Mouse (Mus musculus) myocyte (in vitro differentiated cells): ENCODE measurements around the gene 4930562C15Rik.
A peak's percentile ranks its signal among the peaks of the same experiment; 100 is the strongest.

Experiments used
- CEBPB ChIP-seq: IDR thresholded peaks from 2 replicates; pipeline ENCODE4 v1.6.1; 2011; ENCODE audit warnings: mild to moderate bottlenecking, moderate library complexity; ENCODE audit not compliant: poor library complexity, insufficient read depth, severe bottlenecking
- E2F4 ChIP-seq: IDR thresholded peaks from one replicate; pipeline ENCODE4 v1.6.1; 2011; ENCODE audit warnings: mild to moderate bottlenecking, control low read depth, moderate library complexity; ENCODE audit not compliant: insufficient read depth
- MAX ChIP-seq: IDR thresholded peaks from one replicate; pipeline ENCODE4 v1.6.1; 2011; ENCODE audit warnings: low read depth, mild to moderate bottlenecking, control low read depth
- MYOD1 ChIP-seq, 3 experiments: IDR thresholded peaks; one replicate each; pipeline ENCODE4 v1.6.1; 2011; ENCODE audit warnings: control low read depth in 2 of 3, low read depth in 2 of 3, mild to moderate bottlenecking in 2 of 3, moderate library complexity in 1 of 3; ENCODE audit not compliant: insufficient read length in 2 of 3, control insufficient read depth in 1 of 3
- MYOG ChIP-seq, 3 experiments: IDR thresholded peaks; one replicate each; pipeline ENCODE4 v1.6.1; 2011; ENCODE audit warnings: control low read depth in 2 of 3, low read depth in 2 of 3, mild to moderate bottlenecking in 2 of 3; ENCODE audit not compliant: insufficient read length in 2 of 3, control insufficient read depth in 1 of 3, insufficient read depth in 1 of 3
- POLR2A ChIP-seq: IDR thresholded peaks from one replicate; pipeline ENCODE4 v1.6.1; 2011; ENCODE audit warnings: low read depth, mild to moderate bottlenecking, control low read depth, moderate library complexity; ENCODE audit not compliant: insufficient read length
- POLR2AphosphoS2 ChIP-seq: IDR thresholded peaks from one replicate; pipeline ENCODE4 v1.6.1; 2011; ENCODE audit warnings: low read depth, control low read depth; ENCODE audit not compliant: insufficient read length
- SRF ChIP-seq: IDR thresholded peaks from one replicate; pipeline ENCODE4 v1.6.1; 2011; ENCODE audit warnings: low read depth; ENCODE audit not compliant: control insufficient read depth, insufficient read length
- TCF12 ChIP-seq: IDR thresholded peaks from one replicate; pipeline ENCODE4 v1.6.1; 2011; ENCODE audit warnings: mild to moderate bottlenecking, control low read depth; ENCODE audit not compliant: poor library complexity, insufficient read depth, severe bottlenecking
- USF1 ChIP-seq: IDR thresholded peaks from one replicate; pipeline ENCODE4 v1.6.1; 2011; ENCODE audit warnings: low read depth, mild to moderate bottlenecking, control low read depth, moderate library complexity

DNA sequence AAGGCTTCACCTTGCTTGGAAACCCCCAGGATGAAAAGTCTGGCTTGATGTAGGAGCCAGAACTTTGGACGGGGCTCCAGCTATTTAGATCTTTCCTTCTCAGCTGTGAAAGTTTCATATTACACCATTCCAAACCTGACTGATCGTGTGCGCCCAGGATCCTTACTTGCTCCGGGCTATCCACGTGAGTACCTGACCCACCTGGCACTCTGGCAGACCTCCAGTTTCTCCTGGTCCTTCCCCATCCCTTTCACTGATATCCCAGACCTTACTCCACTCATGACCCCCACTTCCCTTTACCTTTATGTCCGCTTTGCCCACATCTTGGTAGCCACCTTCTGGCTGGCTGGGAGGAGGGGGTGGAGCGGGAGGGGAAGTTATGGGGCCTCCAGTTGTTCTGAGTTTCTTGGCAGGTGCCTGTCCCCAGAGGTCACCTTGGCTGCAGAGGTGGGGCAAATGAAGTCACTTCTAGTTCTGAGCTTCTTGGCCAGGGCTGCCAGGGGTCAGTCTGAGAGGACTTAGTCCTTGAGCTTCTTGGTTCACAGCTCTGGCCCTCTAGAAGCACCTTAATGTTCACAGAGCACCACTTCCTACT lies 31.0 kb downstream of the 4930562C15Rik start:
- no peak for TF ChIP-seq MAX
- TF ChIP-seq USF1, result no peak
- no peak for TF ChIP-seq MYOG (IDR thresholded peaks at IDR 0.05; ENCODE audit: control insufficient read depth in 1 of 3, insufficient read depth in 1 of 3, insufficient read length in 2 of 3, low read depth in 2 of 3)
- TF ChIP-seq POLR2A, result no peak
- TF ChIP-seq E2F4, result no peak
- peak; percentile 49 for TF ChIP-seq POLR2AphosphoS2
- TF ChIP-seq TCF12, result no peak
- TF ChIP-seq CEBPB, result no peak
- TF ChIP-seq SRF, result no peak
- no peak for TF ChIP-seq MYOD1 (IDR thresholded peaks at IDR 0.05; ENCODE audit: control insufficient read depth in 1 of 3, insufficient read length in 2 of 3, low read depth in 2 of 3)
